Mouse (Mus musculus): ENCODE measurements around the gene Slc22a18.

Slc22a18 gene

DNA sequence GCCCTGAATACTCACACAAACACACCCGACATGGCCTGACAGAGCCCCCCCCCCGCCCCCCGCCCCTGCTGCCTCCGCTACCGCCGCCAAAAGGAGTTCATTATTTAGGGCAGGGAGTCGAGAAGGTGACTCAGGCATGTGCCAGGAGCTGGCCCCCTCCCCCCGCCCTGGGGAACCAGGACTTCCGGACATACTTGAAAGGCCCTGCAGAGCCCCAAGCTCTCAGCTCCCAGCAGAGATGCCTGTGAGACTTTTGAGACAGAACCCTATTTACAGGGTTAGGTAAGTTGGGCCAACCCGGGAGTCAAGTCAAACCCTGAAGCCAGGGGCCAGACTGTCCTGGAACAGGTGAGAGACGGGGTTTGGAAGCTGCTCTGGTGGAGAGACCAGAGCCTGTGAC, 11.6 kb upstream of the Slc22a18 start:
- no peak for DNase-seq (ENCODE audit: extremely low read depth, insufficient read length, low spot score)

- DNase-seq (ENCODE audit: extremely low read depth, insufficient read length, low spot score) = no peak
Measured at GRCm38 (mm10) chr7:143462516-143462915, 11.0 kb upstream of the Slc22a18 start.

DNA sequence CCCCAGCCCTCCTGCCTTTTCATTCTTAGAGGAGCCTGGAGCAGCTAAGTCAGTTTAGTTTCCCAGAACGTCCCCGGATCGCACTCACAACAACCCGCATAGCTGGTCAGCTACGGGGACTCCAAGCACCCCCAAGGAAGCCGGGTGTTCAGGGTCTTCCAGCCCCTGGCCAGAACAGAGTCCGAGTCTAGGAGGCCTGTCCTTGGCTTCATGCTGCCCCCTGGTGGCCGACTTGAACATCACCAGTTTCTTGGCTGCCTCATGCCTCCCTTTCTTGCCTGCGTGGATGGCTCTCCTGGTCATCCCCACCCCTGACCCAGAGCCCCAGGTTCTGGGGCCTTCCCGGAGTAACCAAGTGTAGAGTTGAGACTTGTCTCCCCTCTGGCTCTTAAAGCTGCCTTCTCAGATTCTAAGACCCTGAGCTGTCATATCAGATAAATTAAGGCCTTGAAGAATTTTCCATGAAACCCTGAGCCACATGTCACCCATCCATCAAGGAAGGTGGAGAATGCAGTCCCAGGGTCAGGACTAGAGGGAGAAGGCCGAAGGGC, 9.6 kb upstream of the Slc22a18 start:
- peak; percentile 46 for DNase-seq (ENCODE audit: extremely low read depth, insufficient read length, low spot score)

DNA sequence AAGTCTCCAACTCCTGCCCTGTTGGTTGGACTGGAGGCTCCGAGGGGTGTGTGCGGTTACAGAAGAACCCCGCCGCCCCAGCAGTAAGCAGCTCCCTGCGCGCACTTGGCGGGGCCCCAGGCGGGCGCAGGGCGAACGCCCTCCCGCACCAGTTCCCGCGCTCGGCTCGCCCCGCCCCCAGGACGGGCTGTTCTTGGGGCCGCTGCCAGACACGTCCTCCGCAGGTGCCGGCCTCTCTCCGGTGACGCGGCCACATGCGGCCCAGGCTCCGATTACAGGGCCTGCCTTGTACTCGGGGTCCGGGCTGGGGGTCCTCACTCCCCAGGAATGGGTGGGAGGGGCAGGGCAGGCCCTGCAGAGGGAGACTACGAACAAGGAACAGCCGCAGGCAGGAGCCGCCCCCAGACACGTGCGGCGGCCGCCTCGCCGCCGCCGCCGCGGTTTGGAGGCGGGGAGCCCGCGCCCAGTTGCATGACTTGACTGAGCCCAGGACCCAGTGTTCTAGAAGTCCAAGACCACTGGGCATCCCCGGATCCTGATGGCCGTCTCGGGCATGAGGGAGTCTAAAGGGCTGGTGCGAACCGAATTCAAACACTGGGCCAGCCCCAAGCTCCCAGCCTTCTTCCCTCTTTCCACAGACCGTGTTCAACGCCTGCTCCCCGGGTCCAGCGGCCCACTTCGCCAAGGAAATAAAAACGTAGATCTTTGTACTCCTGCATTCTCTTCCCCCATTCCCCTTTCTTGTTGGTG, 8.6 kb upstream of the Slc22a18 start:
- no peak for DNase-seq (ENCODE audit: extremely low read depth, insufficient read length, low spot score)

- DNase-seq (ENCODE audit: extremely low read depth, insufficient read length, low spot score) = peak; percentile 46
Measured at GRCm38 (mm10) chr7:143466099-143466677, 7.3 kb upstream of the Slc22a18 start.

- no peak for DNase-seq (ENCODE audit: extremely low read depth, insufficient read length, low spot score)
Measured at GRCm38 (mm10) chr7:143467714-143468113, 5.8 kb upstream of the Slc22a18 start.

DNA sequence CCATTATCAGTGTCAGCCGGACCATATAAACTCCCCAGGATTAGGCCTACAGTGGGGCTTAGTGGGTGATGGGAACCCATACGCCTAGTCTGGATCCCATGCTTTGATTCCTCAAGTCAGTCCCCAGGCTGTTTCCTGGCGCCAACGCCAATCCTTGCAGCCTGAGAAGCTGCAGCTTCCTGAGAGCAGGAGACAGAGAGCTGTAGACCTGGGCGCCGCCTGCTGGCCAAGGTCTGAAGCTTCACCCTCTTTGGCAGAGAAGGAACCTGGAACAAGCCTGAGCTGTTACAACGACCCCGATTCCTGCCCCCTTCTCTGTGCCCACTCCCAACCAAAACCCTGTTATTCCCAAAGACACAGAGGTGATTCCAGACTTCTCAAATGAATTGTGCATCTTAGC, 3.6 kb upstream of the Slc22a18 start:
- no peak for DNase-seq (ENCODE audit: extremely low read depth, insufficient read length, low spot score)

GRCm38 (mm10) chr7:143474811-143475210, 1.3 kb downstream of the Slc22a18 start:
- DNase-seq (ENCODE audit: extremely low read depth, insufficient read length, low spot score) = no peak

DNA sequence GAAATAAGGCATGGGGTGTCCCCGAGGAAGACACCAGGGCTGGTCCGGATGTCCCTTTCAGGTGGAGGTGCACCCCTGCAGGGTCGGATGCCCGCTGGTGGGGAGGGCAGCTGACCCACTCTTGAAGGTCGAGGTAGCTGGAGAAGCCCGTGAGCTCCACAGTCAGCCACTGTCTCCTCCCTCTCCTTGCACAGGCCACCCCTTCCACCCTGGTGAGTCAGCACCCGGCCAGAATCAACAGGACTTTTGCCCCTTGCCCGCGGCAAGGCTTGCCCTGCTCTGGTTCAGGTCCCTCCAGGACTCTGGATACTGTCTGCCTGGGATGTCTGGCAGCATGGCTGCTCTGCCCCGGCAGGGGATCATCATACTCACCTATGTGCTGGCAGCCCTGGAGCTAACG, 2.3 kb downstream of the Slc22a18 start:
- peak; percentile 28 for DNase-seq (ENCODE audit: extremely low read depth, insufficient read length, low spot score)

GRCm38 (mm10) chr7:143476702-143477335, 3.3 kb downstream of the Slc22a18 start:
- DNase-seq (ENCODE audit: extremely low read depth, insufficient read length, low spot score) = no peak

DNA sequence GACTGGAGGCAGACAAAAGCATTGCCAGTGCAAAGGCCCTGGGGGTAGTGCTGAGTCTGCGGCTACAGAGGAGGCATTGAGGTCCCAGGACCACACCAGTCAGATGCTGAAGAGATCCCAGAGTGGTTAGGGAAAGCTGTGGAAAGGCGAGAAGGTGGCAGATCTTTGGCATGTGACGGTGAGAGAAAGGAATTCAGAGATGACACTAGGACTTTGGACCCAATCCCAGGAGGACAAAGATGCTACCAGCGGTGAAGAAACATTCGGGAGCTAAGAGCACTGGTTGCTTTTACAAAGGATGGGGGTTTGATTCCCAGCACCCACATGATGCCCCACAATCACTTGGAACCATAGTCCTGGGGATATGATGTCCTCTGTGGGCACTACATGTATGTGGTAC, 4.3 kb downstream of the Slc22a18 start:
- no peak for DNase-seq (ENCODE audit: extremely low read depth, insufficient read length, low spot score)

DNA sequence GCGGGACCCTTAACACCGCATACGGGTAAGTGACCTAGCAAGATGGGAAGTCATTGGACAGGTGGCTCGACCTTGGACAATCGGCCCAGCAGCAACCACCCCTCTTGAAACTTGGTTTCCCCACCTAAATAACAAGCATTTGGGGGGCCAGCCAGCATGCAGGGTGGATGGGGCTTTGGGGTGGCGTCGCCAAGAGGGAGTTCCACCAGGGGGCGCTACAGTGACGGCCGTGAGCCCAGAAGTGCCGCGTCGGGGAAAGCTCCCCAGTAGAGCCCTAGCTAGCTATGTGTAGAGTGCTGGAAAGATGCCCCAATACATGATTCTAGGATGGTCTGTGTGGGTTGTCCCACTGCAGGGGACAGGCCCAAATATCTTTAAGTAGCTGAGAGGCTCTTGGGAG, 7.0 kb downstream of the Slc22a18 start:
- DNase-seq (ENCODE audit: extremely low read depth, insufficient read length, low spot score) = no peak

DNA sequence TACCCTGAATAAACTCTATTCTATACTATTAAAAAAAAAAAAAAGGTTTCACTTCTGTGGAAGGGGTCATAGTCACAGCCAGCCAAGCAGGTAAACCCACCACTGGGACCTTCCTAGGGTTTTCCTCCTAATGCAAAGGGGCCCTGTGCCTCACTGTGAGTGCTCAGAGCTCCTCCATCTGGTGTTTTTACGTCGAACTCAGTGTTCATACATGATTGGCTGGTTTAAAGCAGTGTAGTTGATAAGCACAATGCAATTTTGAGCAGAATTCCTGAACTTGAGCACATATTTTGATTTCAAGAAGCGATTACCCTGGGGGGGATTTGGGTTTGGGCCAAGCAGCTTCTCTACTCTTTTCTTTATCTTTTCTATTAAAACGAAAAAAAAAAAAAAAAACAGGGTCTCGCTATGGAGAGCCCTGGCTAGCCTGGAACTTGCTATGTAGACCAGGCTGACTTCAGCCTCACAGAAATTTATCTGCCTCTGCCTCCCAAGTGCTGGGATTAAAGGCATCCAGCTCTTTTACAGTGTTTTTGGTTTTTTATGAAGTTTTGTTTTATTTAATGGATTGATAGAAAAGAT, 8.4 kb downstream of the Slc22a18 start:
- no peak for DNase-seq (ENCODE audit: extremely low read depth, insufficient read length, low spot score)

- no peak for DNase-seq (ENCODE audit: extremely low read depth, insufficient read length, low spot score)
Measured at GRCm38 (mm10) chr7:143482541-143482940, 9.0 kb downstream of the Slc22a18 start.

- no peak for DNase-seq (ENCODE audit: extremely low read depth, insufficient read length, low spot score)
Measured at GRCm38 (mm10) chr7:143489735-143490134, 16.2 kb downstream of the Slc22a18 start.

GRCm38 (mm10) chr7:143493616-143494126, 20.1 kb downstream of the Slc22a18 start:
- no peak for DNase-seq (ENCODE audit: extremely low read depth, insufficient read length, low spot score)

GRCm38 (mm10) chr7:143495104-143495961, 21.8 kb downstream of the Slc22a18 start:
- no peak for DNase-seq (ENCODE audit: extremely low read depth, insufficient read length, low spot score)

DNA sequence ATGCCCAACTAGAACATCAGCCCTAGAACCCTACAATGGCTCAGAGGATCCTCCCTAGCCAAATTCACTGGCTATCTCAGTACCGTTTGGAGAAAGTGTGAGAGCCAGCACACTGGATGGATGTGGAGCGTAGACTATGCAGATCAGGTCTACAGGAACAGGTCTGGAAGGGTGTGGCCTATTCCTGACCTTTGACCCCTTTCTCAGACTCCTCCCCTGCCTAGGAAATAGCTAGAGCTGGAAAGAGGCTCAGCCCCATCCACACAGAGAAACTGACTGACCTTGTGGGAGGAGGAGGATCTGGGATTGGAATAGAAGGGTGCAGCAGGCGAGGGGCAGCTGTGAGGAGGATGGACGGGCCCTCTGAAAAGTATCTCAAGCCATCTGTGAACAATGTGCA, 25.0 kb downstream of the Slc22a18 start:
- DNase-seq (ENCODE audit: extremely low read depth, insufficient read length, low spot score) = no peak

GRCm38 (mm10) chr7:143500912-143501311, 27.4 kb downstream of the Slc22a18 start:
- DNase-seq (ENCODE audit: extremely low read depth, insufficient read length, low spot score) = no peak
